Mouse (Mus musculus) spleen, postnatal 14 days (tissue): ENCODE measurements around the gene Tmem238.

Experiments
- DNase-seq, 2 experiments: peaks; one replicate each; pipeline ENCODE4 v3.0.0; 2021 to 2022; ENCODE audit warnings: low spot score in 2 of 2

Tmem238 gene

DNA sequence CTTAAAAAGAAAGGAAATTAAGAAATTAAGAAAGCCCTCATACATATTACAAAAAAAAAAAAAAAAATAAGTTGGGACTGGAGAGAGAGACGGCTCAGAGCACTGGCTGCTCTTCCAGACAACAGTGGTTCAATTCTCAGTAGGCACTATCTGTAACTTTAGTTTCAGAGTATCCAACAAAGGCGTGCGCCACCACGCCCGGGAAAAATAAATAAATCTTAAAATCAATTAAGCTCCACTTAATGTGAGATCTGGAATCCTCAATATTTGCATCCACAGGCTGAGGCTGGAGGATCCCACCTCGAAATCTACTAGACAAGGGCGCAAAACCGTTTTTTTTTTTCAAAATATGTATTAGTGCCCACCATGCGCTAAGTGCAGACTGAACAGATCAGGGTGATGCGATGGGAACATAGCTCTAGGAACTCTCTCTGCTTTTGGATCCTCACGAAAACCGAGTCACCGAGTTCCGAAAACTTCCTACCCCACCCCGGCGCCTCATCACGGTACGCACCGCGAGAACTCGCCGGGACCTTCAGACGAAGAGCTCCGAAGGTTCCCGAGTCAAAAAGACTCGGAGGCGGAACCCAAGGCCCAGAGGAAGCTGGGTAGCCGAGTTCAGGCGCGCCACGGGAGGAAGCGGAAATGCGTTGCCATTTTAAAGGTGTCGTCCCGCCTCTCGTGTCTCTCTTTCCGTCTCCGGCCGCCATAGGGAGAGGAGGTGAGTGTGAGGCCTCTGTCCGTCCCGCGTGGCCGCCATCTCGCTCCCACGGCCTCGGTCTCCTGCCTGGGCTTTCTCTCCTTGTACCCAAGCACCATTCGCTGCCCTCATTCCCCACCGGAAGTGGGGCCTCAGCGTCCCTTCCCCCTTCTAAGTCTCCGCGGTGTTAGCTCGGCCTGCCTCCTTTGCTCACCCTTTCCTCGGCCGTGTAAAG is 3.1 kb upstream of the Tmem238 start, which contains the start of gene Rpl28:
Rpl28 (plus strand) TSS at position 597 of the 935 bp plus-strand sequence.
- peak; percentile 86 to 92 for DNase-seq

- DNase-seq: peak; percentile 32 to 42
These were observed 689 bp downstream of the Tmem238 start for GRCm38 (mm10) chr7:4788499-4789435.

DNA sequence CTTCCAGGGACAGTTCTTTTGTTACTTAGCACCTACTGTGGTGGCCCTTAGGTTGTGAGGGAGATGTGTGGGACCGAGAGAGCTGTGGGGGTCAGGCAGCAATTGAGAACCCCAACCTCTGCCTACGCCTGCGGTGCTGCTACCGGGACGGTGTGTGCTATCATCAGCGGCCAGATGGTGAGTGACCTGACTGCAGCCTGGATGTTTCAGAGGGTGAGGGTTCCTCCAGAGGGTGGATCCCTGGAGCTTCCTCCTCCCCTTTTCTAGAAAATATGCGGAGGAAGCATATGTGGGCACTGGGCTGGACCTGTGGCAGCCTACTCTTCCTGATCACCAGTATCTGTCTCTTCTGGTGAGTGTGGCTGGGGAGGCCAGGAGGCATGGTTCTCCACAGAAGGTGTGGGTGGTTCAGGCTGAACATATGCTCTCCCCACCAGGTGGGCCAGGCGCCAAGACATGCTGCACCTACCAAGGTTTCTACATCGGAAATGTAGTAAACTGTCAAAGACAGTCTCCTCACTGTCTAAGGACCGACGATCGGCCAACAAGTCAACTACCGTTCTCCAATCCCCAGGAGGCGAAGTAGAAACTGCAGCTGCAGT is 5.7 kb downstream of the Tmem238 start:
- no peak for DNase-seq

DNA sequence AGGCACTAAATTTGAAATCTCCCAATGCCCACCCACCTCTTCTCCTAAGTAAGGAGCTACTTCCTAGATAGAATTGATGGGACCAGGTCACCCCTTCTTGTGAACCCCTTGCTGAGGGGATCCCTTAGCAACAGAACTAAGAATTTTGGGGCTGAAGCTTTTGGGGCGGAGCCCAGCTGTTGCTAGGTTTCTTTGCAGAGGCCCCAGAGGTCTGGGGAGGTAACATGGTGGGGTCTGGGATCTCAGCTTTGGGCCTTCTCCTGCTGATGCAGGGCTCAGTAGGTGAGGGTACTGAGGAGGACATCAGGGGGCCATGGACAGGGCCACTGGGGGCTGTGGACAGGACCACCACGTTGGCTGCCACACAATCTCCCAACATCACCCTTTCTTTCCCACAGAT is 6.7 kb downstream of the Tmem238 start, which contains the start of the genes Il11 and Tmem190:
Il11 (minus strand) TSS at position 101 of the 400 bp plus-strand sequence.
Tmem190 (plus strand) TSS at position 179 of the 400 bp plus-strand sequence.
- no peak for DNase-seq

DNA sequence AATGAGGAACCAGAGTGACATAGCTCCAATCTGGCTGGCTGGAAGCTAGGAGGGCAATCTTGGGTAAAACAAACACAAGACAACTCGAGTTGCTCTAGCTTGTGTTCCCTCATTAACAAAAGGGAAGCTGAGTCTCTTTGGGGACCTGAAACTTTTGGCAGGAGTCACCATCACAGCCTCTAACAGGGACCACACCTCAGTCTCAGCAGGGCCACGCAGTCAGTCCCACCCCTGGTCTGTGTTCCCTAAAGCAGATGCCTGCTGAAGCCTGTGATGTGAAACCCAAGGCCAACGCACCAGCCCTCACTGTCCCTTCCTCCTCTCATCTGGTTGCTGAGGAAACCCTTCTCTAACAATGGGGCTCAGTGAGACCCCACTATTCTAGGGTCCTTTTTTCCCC is 7.3 kb downstream of the Tmem238 start:
- DNase-seq: no peak

- no peak for DNase-seq
These were observed 9.5 kb downstream of the Tmem238 start for GRCm38 (mm10) chr7:4779921-4780320.

- no peak for DNase-seq
These were observed 11.4 kb downstream of the Tmem238 start for GRCm38 (mm10) chr7:4777851-4778637.

GRCm38 (mm10) chr7:4776861-4777830 is 12.3 kb downstream of the Tmem238 start:
- no peak for DNase-seq

- no peak for DNase-seq
These were observed 13.3 kb downstream of the Tmem238 start for GRCm38 (mm10) chr7:4776131-4776530.

- no peak for DNase-seq
These were observed 18.3 kb downstream of the Tmem238 start, which contains the start of gene Fam71e2 for GRCm38 (mm10) chr7:4771202-4771601. Gene Fam71e2, minus strand, starts transcription at chr7:4771302.

DNA sequence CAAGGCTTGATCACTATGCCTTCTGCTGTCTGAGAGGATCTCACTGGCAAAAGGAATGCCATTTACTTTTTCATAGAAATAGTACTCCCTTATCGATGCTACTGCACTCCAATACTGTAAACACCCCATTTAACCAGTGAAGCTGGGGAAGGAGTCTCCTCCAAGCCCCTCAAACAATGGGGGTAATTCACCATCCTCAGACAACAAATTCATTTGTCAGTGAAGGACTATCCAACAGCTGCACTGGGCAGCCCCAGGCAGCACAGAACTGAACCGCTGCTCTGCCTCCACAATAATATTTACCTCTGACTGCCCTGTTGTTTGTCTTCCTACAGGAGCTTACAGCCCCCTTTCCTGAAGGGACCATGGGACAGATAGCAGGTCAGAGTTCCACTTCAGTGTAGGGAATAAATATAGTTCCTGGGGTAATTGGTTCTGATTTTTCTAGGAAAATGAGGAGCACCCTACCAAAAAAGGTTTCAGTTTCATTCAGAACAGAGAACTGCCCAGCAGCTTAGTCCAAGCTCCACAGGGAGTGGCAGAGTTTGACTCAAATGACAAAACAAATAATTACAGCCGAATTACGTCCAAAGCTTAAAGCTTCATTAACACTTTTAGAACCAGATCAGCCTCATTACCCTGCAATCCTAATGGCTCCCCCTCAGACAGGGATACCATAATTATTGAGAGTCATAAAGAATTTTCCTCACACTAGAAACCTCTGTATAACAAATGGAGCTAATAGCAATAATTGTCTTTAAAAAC is 24.3 kb downstream of the Tmem238 start:
- DNase-seq: no peak

DNA sequence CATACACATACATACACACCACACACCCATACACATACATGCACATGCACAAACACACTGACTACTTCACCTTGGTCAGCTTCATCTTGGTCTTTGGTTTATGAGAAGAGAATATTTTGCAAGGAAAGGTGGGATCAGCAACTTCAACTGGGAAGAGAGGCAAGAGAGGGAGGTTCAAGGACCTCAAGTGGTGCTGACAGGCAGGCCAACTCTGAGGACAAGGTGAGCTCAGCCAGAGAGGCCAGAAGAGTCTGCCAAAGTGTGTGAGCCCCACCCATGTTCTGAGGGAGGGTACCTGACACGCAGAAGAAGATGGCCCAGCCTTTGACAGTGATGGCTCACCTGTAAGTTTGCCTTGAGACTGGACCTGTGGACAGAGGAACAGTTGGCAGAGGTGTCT is 29.8 kb downstream of the Tmem238 start:
- no peak for DNase-seq

DNA sequence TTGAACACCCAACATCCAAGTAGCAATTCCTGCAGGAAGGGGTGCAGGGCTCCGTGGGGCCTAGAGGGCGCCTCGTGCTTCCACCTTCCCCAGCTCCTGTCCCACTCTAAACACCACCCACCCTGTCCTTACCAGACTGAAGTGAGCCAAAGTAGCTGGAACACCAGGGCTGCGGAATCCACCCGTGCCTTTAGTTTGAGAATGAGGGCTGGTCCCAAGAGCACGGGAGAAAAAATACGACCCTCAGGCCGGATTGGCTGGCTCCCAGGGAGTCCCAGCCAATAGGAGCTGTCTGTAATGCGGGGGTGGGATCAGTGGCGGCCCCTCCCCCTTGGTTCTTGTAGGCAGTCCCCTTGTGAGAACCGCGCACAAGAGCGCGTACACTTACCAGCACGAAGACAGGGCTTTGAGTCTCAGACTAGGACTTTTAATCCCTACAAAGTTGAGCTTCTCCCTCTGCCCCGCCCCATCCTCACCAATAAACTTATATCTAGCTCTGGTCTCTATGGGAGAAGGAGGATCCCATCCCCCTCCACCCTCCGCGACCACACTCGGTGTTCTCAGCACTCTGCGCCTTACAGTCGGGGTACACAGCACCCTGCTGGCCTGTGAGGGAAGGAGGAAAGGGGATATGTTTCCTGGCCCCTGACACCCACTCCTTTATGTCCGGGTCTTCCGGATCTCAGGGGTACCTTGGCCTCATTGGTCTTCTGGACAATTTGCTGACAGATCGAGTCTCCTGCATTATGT is 36.5 kb downstream of the Tmem238 start, which contains the start of gene Cox6b2:
Cox6b2 (minus strand) TSS at position 274 of the 750 bp plus-strand sequence.
- DNase-seq: peak; percentile 70 to 79

GRCm38 (mm10) chr7:4751971-4752820 is 37.3 kb downstream of the Tmem238 start:
- peak; percentile 59 to 68 for DNase-seq

DNA sequence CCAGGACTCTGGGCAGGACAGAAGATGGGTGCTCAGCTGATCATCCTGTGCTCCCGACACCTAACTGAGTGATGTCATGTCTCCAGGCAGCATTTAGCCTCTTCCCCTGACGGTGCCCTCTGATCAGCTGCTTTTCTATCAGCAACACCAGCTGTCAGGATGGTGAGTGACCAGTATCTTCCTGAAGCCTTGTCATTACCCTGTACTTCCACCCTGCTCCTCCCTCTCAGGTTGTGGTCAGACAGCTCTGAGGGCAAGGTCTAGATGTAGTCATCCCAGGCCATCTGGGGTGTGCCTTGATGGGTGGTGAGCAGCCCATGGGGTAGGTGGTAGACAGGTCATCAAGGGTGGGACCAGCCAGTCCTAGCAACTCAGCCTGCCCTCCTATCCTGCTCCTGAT is 40.3 kb downstream of the Tmem238 start:
- DNase-seq: no peak

- no peak for DNase-seq
These were observed 41.1 kb downstream of the Tmem238 start for GRCm38 (mm10) chr7:4748321-4748720.
